Mouse (Mus musculus) kidney, postnatal 10 days (tissue): ENCODE results near the gene Cct3.
"Not testable (repeated sequence)": the region's sequence is repeated elsewhere in the genome, so short reads cannot be mapped to it uniquely, and the experiment has no call there.

ENCODE experiments used
- DNase-seq: peaks from one replicate; pipeline ENCODE4 v3.0.0; 2021; ENCODE audit warnings: mixed read lengths

Gene Cct3

DNA sequence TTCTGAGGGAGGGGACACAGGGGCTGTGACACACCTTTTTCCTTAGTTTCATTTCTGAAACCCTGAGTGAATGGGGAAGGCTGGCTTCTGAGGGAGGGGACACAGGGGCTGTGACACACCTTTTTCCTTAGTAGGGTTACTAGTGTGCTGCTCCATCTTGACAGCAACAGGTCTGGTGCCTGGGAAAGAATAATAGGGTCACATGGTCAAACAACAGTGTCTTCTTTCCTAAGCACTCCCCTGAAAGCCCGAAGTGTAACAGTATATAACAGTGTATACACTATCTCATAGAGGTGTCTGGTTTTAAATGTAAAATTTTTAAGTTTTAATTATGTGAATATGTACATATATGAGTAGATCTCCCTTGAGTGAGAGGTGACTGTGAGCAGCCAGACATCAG lies 1.6 kb upstream of the Cct3 start:
- not testable (repeated sequence) for DNase-seq

DNA sequence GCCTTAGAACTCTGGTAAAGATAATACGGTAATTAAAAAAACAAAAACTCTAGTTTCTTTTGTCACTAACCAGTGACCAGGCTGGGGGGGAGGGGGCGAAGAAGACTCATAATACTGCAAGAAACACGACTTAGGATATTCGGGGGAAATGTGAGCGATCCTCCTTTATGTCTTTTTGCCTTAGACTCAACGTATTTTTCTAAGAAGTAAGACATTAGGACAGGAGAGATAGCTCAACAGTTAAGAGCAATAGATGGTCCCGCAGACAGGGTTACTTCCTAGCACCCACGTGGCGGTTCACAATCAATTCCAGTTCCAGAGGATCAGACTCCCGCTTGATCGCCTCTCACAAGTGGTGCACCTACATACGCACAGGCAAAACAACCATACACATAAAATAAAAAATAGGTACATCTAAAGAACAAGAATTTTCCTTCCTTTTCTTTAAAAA lies 781 bp upstream of the Cct3 start:
- DNase-seq = no peak

DNA sequence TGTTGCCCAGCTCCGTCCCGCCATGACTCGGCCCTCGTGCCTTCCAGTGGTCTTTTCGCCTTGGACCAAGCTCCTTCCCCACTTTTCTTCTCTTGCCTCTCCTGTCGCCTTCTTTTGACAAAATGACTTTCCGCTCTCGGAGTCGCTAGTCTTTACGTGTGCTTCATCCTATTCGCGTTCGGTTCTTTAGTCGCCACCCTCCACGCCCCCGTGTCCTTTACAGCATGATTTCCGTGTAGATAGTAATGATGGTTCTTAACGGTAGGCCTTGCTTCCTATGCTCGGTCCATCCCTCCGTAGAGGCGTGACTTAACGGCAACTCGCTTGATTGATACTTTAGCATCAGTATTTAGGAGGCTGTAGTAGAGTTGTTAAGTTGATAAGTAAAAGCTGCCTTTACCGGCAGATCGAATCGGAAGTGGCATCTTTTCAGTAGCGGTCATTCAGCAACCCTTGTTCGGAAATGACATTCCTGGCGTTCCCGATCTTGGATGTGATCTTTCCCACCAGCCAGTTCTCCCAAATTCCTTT lies 470 bp downstream of the Cct3 start:
- DNase-seq = no peak

GRCm38 (mm10) chr3:88299172-88299571 lies 2.3 kb downstream of the Cct3 start:
- DNase-seq = no peak

DNA sequence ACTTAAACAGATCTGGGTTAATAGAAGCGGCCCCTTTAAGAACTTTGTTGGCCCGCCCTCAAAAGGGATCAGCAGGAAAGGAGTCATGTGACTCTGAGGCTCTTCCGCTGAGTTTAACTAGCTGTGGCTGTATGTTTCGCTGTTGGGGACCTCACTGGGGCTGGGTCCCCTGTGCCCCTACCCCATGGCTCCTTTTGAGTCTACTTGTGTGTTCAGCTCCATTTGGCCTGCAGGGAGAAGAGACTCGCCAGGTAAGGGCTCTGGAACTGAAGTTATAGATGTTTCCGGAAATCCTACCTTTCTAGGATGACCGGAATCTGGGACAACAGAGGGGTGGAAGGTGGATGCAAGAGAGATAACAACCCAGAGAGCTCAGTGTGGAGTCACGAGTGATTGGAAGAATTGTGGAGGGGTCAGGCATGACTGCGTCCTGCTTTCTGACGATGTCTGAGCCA lies 28.1 kb downstream of the Cct3 start, which contains the start of gene Glmp:
Glmp (plus strand) TSS at position 73 of the 455 bp plus-strand sequence.
- DNase-seq = peak; percentile 78

- no peak for DNase-seq
Observed at GRCm38 (mm10) chr3:88328956-88329355, 32.0 kb downstream of the Cct3 start.

DNA sequence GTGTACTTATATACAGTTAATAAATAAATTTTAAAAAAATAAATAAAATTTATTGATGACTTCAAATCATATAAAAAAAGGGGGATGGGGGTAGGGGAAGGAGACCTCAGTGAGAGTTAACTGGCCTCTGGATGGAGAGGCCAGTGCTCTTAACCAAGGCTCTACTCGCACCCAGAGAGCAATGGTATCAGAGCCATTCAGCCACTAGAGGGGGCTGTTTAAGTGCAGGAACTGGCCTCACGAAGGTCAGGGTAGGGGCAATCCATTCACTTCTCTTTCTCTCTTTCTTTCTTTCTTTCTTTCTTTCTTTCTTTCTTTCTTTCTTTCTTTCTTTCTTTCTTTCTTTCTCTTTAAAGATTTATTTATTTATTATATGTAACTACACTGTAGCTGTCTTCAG lies 34.4 kb downstream of the Cct3 start:
- peak; percentile 60 for DNase-seq

DNA sequence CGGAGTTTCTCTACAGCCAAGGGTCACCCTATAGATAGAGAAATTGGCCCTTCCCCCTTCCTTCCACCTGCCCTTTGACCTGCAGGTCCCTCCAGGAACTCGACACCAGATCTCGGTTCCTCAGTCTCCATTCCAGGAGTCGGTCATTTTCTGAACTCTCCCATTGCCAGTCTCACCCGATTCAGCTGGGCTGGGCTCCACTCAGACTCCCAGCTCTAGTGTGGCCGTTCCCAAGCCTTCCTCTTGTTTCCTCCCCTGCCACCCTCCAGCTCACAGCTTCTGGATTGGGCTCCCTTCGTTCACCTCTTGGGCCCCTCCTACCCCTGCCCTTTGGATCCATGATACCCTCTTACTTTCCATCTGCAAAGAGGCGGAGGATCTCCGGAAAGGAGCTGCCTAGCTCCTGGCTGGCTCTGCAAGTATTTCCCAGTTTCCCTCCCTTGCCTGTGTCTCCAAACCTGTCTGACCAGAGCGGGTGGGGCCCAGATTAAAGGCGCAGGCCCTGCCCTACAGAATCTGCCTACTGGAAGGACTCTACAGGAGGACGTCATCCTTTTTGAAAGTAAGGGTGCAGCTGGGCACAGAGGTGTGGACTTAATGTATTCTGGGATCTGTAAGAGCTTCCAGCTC lies 37.2 kb downstream of the Cct3 start:
- peak; percentile 44 for DNase-seq

GRCm38 (mm10) chr3:88334902-88335435 lies 38.1 kb downstream of the Cct3 start:
- DNase-seq = no peak

DNA sequence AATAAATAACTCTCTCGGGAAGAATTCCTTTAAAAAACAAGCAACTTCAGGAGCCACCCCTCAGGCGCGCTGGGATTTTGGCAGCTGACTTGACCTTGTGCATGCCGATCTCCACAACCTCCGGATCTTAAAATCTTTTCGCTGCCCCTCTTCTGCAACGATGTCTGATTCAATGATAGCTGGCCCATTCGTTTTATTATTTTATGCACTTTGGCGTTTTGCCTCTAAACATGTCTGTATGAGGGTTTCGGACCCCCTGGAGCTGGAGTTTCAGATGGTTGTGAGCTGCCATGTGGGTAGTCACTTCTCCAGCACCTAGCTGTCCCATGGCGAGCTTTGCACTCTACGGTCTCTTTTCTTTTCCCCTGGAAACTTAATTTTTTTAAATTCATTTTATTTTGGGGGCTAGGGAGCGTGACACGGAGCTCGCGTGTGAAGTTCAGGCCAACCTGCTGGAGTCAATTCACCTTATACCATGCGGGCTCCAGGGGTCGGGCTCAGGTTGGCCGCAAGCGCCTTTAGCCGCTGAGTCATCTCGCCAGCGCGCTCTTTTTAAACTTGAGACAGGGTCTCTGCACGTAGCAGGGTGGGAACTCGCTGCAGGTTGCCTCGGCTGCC lies 38.6 kb downstream of the Cct3 start:
- DNase-seq = no peak

GRCm38 (mm10) chr3:88336058-88337013 lies 39.4 kb downstream of the Cct3 start, which contains the start of the genes Tmem79 and Smg5:
Tmem79 (minus strand) TSS chr3:88336148.
Smg5 (plus strand) TSS chr3:88336260.
- DNase-seq = peak; percentile 98

DNA sequence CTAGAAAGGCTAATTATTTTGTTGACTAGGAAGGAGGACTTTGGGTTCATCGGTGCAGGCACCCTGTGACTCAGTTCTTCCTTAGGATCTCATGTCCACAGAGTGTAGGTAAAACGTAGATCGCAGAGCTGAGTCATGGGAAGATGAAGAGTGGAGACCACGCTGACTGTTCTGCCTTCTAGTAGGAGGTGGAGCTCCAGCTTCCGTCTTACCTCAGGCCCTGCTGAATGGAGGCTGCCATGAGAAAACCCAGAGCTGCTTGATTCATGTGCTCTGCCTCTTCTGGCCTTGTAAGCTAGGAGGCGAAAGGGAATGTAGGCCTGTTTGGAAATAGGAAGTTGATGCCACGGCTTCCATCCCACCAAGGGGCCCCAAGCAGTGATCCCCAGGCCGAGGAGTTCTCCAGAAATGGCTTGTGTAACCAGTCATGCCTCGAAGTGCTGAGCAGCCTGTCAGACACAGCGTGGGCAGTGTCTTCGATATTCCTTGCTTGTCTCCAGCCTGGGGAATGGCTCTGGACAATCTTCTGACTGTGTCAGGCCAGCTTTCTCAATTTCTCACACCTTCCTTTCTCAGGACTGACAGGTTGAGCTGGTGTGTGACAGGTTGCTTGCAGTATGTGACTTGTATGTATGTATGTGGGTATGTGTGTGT lies 40.6 kb downstream of the Cct3 start:
- DNase-seq = no peak

DNA sequence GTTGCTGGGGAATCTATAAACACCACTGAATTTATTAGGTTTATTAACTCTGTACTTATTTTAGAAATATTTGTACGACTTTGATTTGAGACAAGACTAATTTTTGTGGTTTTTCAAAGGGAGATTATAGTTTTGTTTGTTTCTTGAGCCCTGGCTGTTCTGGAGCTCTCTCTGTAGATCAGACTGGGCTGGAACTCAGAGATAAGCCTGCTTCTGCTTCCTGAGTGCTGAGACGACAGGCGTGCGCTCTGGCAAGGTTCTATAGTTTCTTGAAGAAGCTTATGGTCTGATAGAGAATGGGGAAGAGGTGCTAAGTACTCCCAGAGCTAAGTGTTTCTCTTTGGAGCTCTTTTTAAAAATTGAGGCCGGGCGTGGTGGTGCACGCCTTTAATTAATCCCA lies 41.4 kb downstream of the Cct3 start:
- DNase-seq = no peak

DNA sequence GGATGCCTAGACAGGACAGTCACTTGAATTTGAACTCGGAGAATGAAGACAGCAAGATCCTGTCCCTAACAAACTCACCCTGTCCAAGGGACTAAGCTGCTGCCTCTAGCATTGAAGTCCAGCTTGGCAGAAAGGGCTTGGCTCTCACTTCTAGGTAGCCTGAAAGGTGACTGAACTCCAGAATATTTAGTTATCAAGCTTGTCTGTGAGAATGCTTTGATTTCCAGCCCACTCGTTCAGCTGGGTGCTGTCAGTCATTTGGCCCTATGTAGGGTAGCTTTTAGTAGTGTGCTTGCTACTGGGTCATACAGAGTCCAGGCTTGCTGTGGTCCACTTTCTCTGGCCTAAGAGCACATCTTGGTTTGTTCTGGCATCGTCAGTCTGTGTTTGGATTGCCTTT lies 42.1 kb downstream of the Cct3 start:
- no peak for DNase-seq

- DNase-seq = no peak
Observed at GRCm38 (mm10) chr3:88350732-88351131, 53.8 kb downstream of the Cct3 start.

- no peak for DNase-seq
Observed at GRCm38 (mm10) chr3:88352907-88353306, 56.0 kb downstream of the Cct3 start.

DNA sequence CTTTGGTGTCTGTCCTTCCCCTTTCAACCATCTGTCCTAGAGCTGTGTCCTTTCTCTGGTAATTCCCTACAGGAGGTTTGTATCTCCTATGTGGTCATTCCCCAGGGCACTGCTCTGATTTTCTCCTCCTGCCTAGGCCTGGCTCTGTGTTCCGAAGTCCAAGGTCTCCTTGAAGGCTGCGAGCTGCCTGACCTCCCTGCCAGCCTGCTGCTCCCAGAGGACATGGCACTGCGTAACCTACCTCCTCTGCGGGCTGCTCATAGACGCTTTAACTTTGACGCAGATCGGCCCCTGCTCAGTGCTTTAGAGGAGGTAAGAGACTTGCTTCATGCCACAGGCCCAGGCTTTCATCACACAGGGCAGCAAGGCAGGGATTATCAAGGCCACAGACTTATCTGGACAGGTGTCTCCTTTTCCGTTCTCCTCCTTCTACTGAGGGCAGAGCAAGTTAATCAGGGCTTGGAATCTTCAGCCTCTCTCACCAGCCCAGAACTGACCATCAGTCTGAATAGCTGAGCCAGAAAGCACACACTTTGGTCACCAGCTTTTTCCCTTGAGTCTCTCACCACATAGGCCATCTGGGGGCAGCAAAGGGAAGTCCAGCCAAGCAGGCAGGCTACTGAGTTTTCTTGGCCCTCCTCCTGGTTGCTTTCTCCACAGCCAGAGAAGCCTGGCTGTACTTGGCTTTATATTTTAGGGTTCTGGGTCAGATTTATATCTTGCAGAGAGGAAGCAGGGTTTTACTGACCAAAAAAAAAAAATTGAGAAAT lies 57.7 kb downstream of the Cct3 start:
- no peak for DNase-seq

GRCm38 (mm10) chr3:88359584-88359983 lies 62.7 kb downstream of the Cct3 start:
- DNase-seq = no peak

DNA sequence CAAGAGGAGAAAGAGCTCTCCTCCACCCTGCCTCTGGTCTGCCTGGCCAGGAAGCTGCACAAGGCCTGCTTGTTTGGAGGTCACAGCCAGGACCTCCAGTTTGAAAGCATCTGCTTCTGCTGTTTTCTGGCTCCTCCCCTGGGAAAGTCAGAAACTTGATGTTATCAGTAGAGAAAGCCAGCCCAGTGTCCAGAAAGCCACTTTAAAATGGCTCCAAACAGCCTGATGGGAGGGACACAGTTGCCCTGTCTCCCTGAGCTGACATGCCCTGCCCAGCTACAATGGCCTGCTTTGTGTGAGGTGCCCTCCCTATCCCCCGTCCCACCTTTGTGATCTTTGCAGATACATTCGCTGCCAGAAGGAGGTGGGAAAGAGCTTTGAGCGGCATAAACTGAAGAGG lies 63.1 kb downstream of the Cct3 start:
- no peak for DNase-seq

DNA sequence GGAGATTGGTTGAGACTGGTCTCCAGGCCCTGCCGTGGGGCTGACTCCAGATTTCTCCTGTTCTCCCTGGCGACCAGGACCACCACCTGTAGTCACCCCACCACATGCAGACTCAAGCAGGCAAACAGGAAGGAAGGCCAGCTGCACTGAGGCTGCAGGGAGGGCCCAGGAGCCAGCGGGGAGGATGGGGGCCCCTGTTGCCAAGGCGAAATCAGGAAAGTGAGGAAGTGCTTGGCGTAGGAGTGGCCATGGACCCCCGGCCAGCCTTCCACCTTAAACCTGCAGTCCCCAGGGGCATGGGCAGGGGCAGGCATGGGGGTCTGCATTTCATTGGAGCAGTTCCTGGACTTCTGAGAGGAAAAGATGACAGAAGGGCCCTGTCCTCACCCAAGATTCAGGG lies 64.2 kb downstream of the Cct3 start:
- DNase-seq = no peak

DNA sequence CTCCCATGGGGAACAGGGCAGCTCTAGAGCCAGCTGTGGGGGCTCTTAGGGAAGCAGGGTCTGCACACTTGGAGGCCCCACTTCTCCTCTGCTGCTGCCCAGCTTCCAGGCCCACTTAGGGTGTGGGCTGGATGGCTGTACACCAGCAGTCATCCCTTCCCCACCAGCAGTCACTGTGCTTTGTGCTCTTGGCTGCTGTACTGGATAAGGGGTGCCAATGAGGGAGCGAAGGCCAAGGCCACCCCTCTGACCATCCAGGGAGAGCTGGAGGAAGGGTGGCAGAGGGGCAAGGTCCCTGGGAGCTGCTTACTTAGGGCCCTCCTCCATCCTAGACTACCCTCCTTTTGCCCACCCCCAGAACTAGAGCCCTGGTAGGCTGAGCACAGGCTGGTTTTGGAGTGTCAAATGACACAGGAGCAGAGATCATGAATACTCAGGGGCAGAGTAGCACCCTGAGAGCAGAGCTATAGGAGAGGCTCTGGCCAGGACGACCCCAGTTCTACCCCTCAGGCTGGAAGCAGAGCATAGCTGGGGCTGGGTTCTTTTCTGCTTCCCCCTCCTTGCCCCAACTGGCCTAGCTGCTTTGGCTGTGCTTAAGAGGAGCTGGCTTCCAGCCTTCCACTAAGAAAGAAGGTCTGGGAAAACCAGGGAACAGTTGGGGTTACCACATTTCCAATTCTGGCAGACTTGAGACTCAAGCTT lies 64.8 kb downstream of the Cct3 start:
- DNase-seq = no peak
